Mouse (Mus musculus) left cerebral cortex, adult 8-10 months (tissue): ENCODE measurements around the gene Mdm4. TPM values are rescaled to one million over a fixed set of nuclear protein-coding genes. Genes with fewer than 3 reads are reported as not detected.

Source experiments
- DNase-seq, 2 experiments: peaks; one replicate each; pipeline ENCODE4 v3.0.0; 2022; ENCODE audit warnings: low spot score in 2 of 2
- total RNA-seq, 4 experiments: library from RNA; stranded (reverse); gene quantifications; 2 replicates each; pipeline ENCODE4 v1.2.4; 2022

Gene Mdm4
- total RNA-seq = 10 to 100 TPM; 78.7 to 86.6 (median 81.7) TPM

DNA sequence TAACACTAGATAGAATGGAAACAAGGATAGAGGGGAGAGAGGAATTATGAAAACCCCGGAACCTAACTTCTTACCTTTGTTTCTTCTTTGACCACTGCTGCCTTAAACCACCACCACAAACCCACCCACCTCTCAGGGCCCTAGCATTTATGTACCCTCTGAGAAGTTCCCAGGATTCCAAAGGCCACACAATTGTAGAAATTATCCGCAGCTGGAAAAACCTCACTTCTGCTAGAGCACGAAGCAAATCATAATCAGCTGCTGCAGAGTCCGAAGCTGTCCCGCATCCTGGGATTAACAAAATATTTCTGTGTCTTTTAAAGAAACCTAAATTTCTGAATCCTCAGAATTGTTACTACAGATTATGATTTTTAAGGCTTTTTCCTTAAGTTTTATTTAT is at the start of gene Mdm4:
Gene Mdm4 (minus strand): TSS at position 101 of the 400 bp plus-strand sequence.
- no peak for DNase-seq

DNA sequence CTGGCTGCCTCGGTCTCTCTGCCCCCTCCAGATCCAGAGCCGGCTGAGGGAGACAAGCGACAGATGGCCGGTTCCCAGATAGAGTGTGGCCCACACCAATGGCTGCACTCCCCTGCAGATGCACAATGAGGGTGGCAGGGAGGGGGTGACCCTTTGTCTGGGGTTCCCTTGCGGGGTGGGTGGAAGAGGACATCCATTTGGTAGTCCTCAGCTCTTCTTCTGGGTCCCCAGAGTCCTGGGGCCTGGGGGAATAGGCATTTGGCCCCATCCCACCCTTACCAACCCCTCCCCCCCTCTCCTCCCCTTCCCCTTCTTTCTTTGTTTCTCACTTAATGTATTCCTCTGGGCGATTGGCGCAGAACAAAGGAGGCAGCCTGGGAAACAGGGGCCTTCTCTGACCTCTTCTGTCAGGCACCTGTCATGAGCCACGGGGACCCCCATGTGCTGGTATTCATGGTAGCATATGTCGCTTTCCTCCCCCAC is 49.8 kb upstream of the Mdm4 start:
- DNase-seq = no peak

- DNase-seq = no peak
These were observed 49.1 kb upstream of the Mdm4 start for GRCm38 (mm10) chr1:133079509-133079908.

GRCm38 (mm10) chr1:133078338-133078727 is 48.0 kb upstream of the Mdm4 start:
- no peak for DNase-seq

GRCm38 (mm10) chr1:133077606-133078337 is 47.4 kb upstream of the Mdm4 start:
- DNase-seq = peak in 1 of 2 experiments; percentile 21

GRCm38 (mm10) chr1:133076681-133077514 is 46.5 kb upstream of the Mdm4 start:
- DNase-seq = no peak

- no peak for DNase-seq
These were observed 45.5 kb upstream of the Mdm4 start for GRCm38 (mm10) chr1:133075651-133076400.

- no peak for DNase-seq
These were observed 44.2 kb upstream of the Mdm4 start for GRCm38 (mm10) chr1:133074541-133074940.

- DNase-seq = no peak
These were observed 43.0 kb upstream of the Mdm4 start for GRCm38 (mm10) chr1:133073327-133073856.

- peak; percentile 33 to 47 for DNase-seq
These were observed 41.5 kb upstream of the Mdm4 start for GRCm38 (mm10) chr1:133071666-133072381.

GRCm38 (mm10) chr1:133070157-133070556 is 39.8 kb upstream of the Mdm4 start:
- DNase-seq = no peak

GRCm38 (mm10) chr1:133069275-133070120 is 39.1 kb upstream of the Mdm4 start:
- DNase-seq = peak in 1 of 2 experiments; percentile 36

DNA sequence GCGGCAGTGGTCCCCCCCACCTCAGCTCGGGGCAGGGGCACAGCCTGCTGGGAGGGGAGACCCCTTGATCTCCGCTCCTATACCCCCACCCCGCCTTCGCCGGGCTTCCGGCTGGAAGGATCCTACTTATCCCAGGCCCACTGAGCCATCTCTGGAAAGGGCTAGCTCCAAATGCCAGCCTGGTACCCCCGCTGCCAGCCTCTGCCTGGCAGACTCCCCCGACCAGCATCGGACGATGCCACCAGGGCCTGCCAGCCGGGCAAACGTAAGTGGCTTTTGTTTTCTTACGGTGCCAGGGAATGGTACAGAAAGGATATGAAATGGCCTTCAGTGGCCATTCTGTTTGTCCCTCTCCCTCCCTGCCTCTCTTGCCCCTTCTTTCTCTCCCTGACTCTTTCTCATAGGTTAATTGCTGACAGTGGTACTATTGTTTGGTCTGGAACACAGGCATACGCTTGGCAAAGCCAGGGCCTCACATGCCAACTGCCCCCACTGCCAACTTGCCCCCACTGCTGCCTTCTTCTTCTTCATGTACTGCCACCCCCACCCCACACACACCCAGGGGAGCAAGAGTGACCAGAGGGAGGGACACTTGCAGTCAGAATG is 38.4 kb upstream of the Mdm4 start:
- peak; percentile 36 to 73 for DNase-seq

DNA sequence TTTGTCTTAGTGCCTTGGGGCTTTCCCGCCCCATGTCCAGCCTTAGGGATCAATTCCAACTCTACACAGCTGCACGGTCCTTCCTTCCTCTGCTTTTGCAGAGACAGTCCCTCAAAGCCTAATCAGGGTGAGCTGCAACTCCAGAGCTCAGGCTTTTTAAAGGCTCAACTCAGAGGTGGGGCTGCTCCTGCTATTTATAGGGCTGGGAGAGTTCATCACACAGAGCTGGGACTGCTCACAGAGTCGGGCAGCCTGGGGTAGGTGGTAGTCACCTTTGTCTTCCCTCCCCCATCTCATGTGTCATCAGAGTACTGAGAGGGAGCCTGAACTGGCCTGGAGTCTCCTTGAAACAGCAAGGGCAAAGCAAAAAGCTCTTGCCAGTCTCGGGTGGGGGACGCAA is 37.9 kb upstream of the Mdm4 start:
- DNase-seq = no peak

- DNase-seq = no peak
These were observed 32.8 kb upstream of the Mdm4 start for GRCm38 (mm10) chr1:133063164-133063563.

DNA sequence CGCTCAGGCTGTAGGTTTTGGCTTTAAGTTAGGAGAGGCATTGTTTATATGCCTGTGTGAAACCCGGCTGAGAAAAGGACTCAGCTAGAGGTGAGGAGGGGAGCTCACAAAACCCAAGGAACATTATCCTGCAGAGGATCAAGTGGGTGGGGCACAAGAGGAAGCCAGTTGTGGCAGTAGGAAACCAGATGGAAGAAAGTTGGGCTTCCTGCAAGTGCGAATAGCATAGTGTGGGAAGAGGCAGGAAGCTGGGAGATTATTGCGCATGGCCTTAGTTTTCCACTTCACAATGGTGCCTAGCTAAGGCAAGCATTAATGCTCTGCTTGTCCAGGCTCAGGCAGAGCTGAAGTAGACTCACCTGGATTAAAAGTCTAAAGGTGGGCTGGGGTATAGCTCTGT is 30.3 kb upstream of the Mdm4 start:
- DNase-seq = no peak

DNA sequence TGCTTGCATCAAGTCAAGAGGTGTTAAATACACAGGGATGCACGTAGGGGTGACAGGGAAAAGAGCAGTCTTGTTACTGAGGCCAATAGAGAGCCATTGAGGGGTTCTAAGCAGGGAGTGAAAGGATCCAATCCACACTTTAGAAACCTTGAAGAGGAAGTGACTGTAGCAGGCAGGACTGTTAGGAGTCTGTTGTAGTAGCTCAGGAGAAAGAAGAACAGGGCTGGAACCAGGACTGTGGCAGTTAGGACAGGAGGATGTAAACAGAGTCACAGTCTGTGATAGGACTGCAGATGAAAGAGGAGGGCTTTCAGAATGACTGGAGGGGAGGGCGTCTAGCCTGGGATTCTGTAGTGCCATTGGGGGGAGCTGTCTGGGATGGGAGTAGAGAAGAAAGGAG is 29.2 kb upstream of the Mdm4 start:
- no peak for DNase-seq

- DNase-seq = no peak
These were observed 27.1 kb upstream of the Mdm4 start for GRCm38 (mm10) chr1:133057345-133058034.

DNA sequence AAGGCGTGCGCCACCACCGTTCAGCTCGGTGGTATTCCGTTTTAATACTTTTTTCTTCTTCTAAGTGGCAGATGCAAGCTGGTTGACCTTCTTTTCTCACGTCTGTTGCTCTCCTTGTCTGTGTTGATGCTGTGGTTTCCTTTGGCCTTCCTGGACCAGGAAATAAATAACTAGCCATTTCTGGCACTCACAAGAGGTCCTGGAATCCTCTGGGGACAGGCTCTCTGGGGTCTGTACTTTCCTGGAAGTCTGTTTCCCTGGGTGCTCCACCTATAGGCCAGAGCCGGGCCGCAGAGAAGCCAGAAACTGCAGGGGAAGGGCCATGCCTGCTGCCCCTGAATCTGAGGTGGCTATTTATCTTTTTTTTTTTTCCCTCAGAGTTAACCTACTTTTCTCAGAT is 24.0 kb upstream of the Mdm4 start:
- no peak for DNase-seq
